Mouse (Mus musculus) heart, embryonic 13.5 days (tissue): Measurements from ENCODE around the gene Nr1i3. TPM values are rescaled to one million over a fixed set of nuclear protein-coding genes. Genes with fewer than 3 reads are reported as not detected.
A peak's percentile ranks its signal among the peaks of the same experiment; 100 is the strongest.

ENCODE experiments used
- ATAC-seq: fragments of 200-750 bp; cut with Nextera tagmentation; 2 replicates; pipeline ENCODE4 v1.8.0; 2017; ENCODE audit warnings: moderate TSS enrichment; ENCODE audit not compliant: insufficient number of reproducible peaks, low FRiP score, low TSS enrichment; ENCODE audit errors: extremely low read depth
- H3K27ac ChIP-seq: fragments of 300-500 bp; sonication (generic); replicated peaks from 2 replicates; pipeline ENCODE4 v1.5.1; 2015; ENCODE audit warnings: moderate library complexity, mild to moderate bottlenecking, inconsistent platforms
- H3K27me3 ChIP-seq: fragments of 300-500 bp; sonication (generic); replicated peaks from 2 replicates; pipeline ENCODE4 v1.6.1; 2015; ENCODE audit warnings: mild to moderate bottlenecking, inconsistent platforms
- H3K36me3 ChIP-seq: fragments of 300-500 bp; sonication (generic); 2 replicates; pipeline ENCODE4 v1.6.1; 2015; ENCODE audit warnings: mild to moderate bottlenecking, inconsistent platforms
- H3K4me1 ChIP-seq: fragments of 300-500 bp; sonication (generic); 2 replicates; pipeline ENCODE4 v1.6.1; 2015; ENCODE audit warnings: inconsistent platforms
- H3K4me2 ChIP-seq: fragments of 300-500 bp; sonication (generic); 2 replicates; pipeline ENCODE4 v1.6.1; 2015; ENCODE audit warnings: inconsistent platforms, mild to moderate bottlenecking, moderate library complexity
- H3K4me3 ChIP-seq: fragments of 300-500 bp; sonication (generic); 2 replicates; pipeline ENCODE4 v1.5.1; 2015; ENCODE audit warnings: moderate library complexity, mild to moderate bottlenecking, inconsistent platforms
- H3K9ac ChIP-seq: fragments of 300-500 bp; sonication (generic); 2 replicates; pipeline ENCODE4 v1.6.1; 2015; ENCODE audit warnings: inconsistent platforms, mild to moderate bottlenecking, moderate library complexity
- H3K9me3 ChIP-seq: fragments of 300-500 bp; sonication (generic); 2 replicates; pipeline ENCODE4 v1.6.1; 2016; ENCODE audit warnings: inconsistent platforms
- WGBS: fragments of 180-500 bp; shearing (Covaris S2); methylation state at CpG from one replicate; pipeline ENCODE4 v1.1.7; 2015; ENCODE audit warnings: mixed read lengths; 5-methylcytosine and 5-hydroxymethylcytosine counted together
- polyA plus RNA-seq: library from polyadenylated mRNA; unstranded; fragments of >200 nt; fragmentation: Nextera tagmentation; extraction: Ambion mirVana; gene quantifications from 2 replicates; pipeline ENCODE4 v1.2.1, GENCODE M21; 2015

The Nr1i3 gene
- polyA plus RNA-seq, 1 experiment from 2014 or later = 0.25 TPM

- H3K4me3 ChIP-seq = peak overlapping the region; percentile 76
- ATAC-seq = no peak
- WGBS = 5% methylated on average over 22 of the region's 22 CpGs
- peak overlapping the region; percentile 94 for H3K4me2 ChIP-seq
- H3K4me1 ChIP-seq = peaks cover 23% of the 10 kb centered on the region
- peak overlapping the region; percentile 69 for H3K27ac ChIP-seq
- H3K9ac ChIP-seq = peak overlapping the region; percentile 89
- H3K27me3 ChIP-seq = no peaks in the 10 kb centered on the region
- peaks cover 34% of the 10 kb centered on the region for H3K36me3 ChIP-seq
- H3K9me3 ChIP-seq = no peaks in the 10 kb centered on the region
Measured at GRCm38 (mm10) chr1:171221281-171222193, 7.8 kb downstream of the Nr1i3 start.

GRCm38 (mm10) chr1:171222238-171223155, 8.7 kb downstream of the Nr1i3 start, which contains the start of gene Tomm40l:
Tomm40l (minus strand) TSS chr1:171222514.
- Histone ChIP-seq H3K27ac (peak within 1 kb of the TSS; percentile 92), H3K27me3 (no peaks in the 10 kb centered on the region), H3K4me1 (peaks cover 23% of the 10 kb centered on the region), H3K36me3 (peaks cover 32% of the 10 kb centered on the region), H3K9ac (peak within 1 kb of the TSS; percentile 89), H3K9me3 (no peaks in the 10 kb centered on the region), H3K4me2 (peak within 1 kb of the TSS; percentile 94), H3K4me3 (peak within 1 kb of the TSS; percentile 76)
- 1% methylated on average over 28 of the region's 28 CpGs for WGBS
- peak; percentile 92 for ATAC-seq

- WGBS = 78% methylated on average over 6 of the region's 6 CpGs
- peak overlapping the region; percentile 77 for H3K9ac ChIP-seq
Measured at GRCm38 (mm10) chr1:171223168-171223567, 9.4 kb downstream of the Nr1i3 start.

GRCm38 (mm10) chr1:171223796-171224195, 10.0 kb downstream of the Nr1i3 start:
- Histone ChIP-seq H3K4me2 (no peak overlapping the region), H3K9ac (no peak overlapping the region), H3K4me3 (no peak overlapping the region), H3K36me3 (peaks cover 19% of the 10 kb centered on the region), H3K27me3 (no peaks in the 10 kb centered on the region), H3K4me1 (peaks cover 23% of the 10 kb centered on the region), H3K9me3 (no peaks in the 10 kb centered on the region), H3K27ac (no peak overlapping the region)
- ATAC-seq = no peak
- WGBS = 58% methylated on average over 2 of the region's 2 CpGs

More at GRCm38 (mm10) chr1:171223168-171223567, 9.4 kb downstream of the Nr1i3 start:
- Histone ChIP-seq H3K4me2 (peak overlapping the region; percentile 94), H3K27me3 (no peaks in the 10 kb centered on the region), H3K36me3 (peaks cover 25% of the 10 kb centered on the region), H3K4me3 (peak overlapping the region; percentile 76), H3K4me1 (peaks cover 23% of the 10 kb centered on the region), H3K27ac (peak overlapping the region; percentile 92), H3K9me3 (no peaks in the 10 kb centered on the region)
- ATAC-seq = no peak

- ATAC-seq = no peak
Measured at GRCm38 (mm10) chr1:171224857-171225256, 11.1 kb downstream of the Nr1i3 start, which contains the start of gene Apoa2. Apoa2 (plus strand) TSS chr1:171225054.

GRCm38 (mm10) chr1:171226780-171227179, 13.0 kb downstream of the Nr1i3 start:
- H3K36me3 ChIP-seq = no peaks in the 10 kb centered on the region

More at GRCm38 (mm10) chr1:171224857-171225256, 11.1 kb downstream of the Nr1i3 start, which contains the start of gene Apoa2:
- Histone ChIP-seq H3K4me1 (peaks cover 23% of the 10 kb centered on the region), H3K27ac (no peak within 1 kb of the TSS), H3K4me3 (no peak within 1 kb of the TSS), H3K27me3 (no peaks in the 10 kb centered on the region), H3K9ac (no peak within 1 kb of the TSS), H3K9me3 (no peaks in the 10 kb centered on the region), H3K36me3 (peaks cover 9% of the 10 kb centered on the region), H3K4me2 (no peak within 1 kb of the TSS)
- 67% methylated on average over 5 of the region's 5 CpGs for WGBS

GRCm38 (mm10) chr1:171227879-171228278, 14.1 kb downstream of the Nr1i3 start:
- Histone ChIP-seq H3K9ac (no peak overlapping the region), H3K4me1 (peaks cover 12% of the 10 kb centered on the region), H3K36me3 (no peaks in the 10 kb centered on the region), H3K27ac (no peak overlapping the region), H3K4me2 (no peak overlapping the region), H3K4me3 (no peak overlapping the region), H3K9me3 (no peaks in the 10 kb centered on the region), H3K27me3 (no peaks in the 10 kb centered on the region)
- ATAC-seq = no peak
- WGBS = 87% methylated on average over 1 of the region's 1 CpGs

More at GRCm38 (mm10) chr1:171226780-171227179, 13.0 kb downstream of the Nr1i3 start:
- Histone ChIP-seq H3K4me3 (no peak overlapping the region), H3K9me3 (no peaks in the 10 kb centered on the region), H3K4me1 (peaks cover 11% of the 10 kb centered on the region), H3K27me3 (no peaks in the 10 kb centered on the region), H3K4me2 (no peak overlapping the region), H3K27ac (no peak overlapping the region), H3K9ac (no peak overlapping the region)
- ATAC-seq = no peak
- 46% methylated on average over 4 of the region's 4 CpGs for WGBS

- Histone ChIP-seq H3K9me3 (no peaks in the 10 kb centered on the region), H3K27ac (no peak overlapping the region), H3K27me3 (no peaks in the 10 kb centered on the region), H3K4me2 (no peak overlapping the region), H3K4me3 (no peak overlapping the region), H3K36me3 (peaks cover 15% of the 10 kb centered on the region), H3K9ac (no peak overlapping the region), H3K4me1 (peaks cover 17% of the 10 kb centered on the region)
- 61% methylated on average over 6 of the region's 6 CpGs for WGBS
- no peak for ATAC-seq
Measured at GRCm38 (mm10) chr1:171229750-171230149, 16.0 kb downstream of the Nr1i3 start.

- no peaks in the 10 kb centered on the region for H3K9me3 ChIP-seq
Measured at GRCm38 (mm10) chr1:171230215-171230614, 16.4 kb downstream of the Nr1i3 start.

GRCm38 (mm10) chr1:171231844-171232243, 18.1 kb downstream of the Nr1i3 start:
- Histone ChIP-seq H3K9me3 (no peaks in the 10 kb centered on the region), H3K27me3 (no peaks in the 10 kb centered on the region), H3K36me3 (peaks cover 36% of the 10 kb centered on the region), H3K27ac (no peak overlapping the region), H3K9ac (no peak overlapping the region), H3K4me2 (no peak overlapping the region), H3K4me1 (peaks cover 23% of the 10 kb centered on the region), H3K4me3 (no peak overlapping the region)
- no peak for ATAC-seq
- 66% methylated on average over 4 of the region's 4 CpGs for WGBS

More at GRCm38 (mm10) chr1:171230215-171230614, 16.4 kb downstream of the Nr1i3 start:
- Histone ChIP-seq H3K36me3 (peaks cover 20% of the 10 kb centered on the region), H3K27ac (no peak overlapping the region), H3K4me3 (no peak overlapping the region), H3K4me1 (peaks cover 17% of the 10 kb centered on the region), H3K27me3 (no peaks in the 10 kb centered on the region), H3K9ac (no peak overlapping the region), H3K4me2 (no peak overlapping the region)
- ATAC-seq = no peak
- WGBS = 88% methylated on average over 3 of the region's 3 CpGs

GRCm38 (mm10) chr1:171232348-171232747, 18.6 kb downstream of the Nr1i3 start:
- WGBS = 85% methylated on average over 5 of the region's 5 CpGs
- Histone ChIP-seq H3K4me2 (no peak overlapping the region), H3K9me3 (no peaks in the 10 kb centered on the region), H3K4me1 (peaks cover 23% of the 10 kb centered on the region), H3K36me3 (peaks cover 41% of the 10 kb centered on the region), H3K27me3 (no peaks in the 10 kb centered on the region), H3K27ac (no peak overlapping the region), H3K4me3 (no peak overlapping the region), H3K9ac (no peak overlapping the region)
- no peak for ATAC-seq
